Mouse (Mus musculus) frontal cortex, postnatal 10 days (tissue): ENCODE results near the gene Tmem102.

Source experiments
- DNase-seq, 2 experiments: peaks; one replicate each; pipeline ENCODE4 v3.0.0; 2022; ENCODE audit warnings: low spot score in 2 of 2, mixed read lengths in 1 of 2

Tmem102 gene

GRCm38 (mm10) chr11:69822080-69822479 is 16.7 kb upstream of the Tmem102 start, which contains the start of gene Spem1:
Gene Spem1, minus strand, starts transcription at chr11:69822180.
- no peak for DNase-seq

- DNase-seq = no peak
These were observed 13.4 kb upstream of the Tmem102 start for GRCm38 (mm10) chr11:69818871-69819270.

DNA sequence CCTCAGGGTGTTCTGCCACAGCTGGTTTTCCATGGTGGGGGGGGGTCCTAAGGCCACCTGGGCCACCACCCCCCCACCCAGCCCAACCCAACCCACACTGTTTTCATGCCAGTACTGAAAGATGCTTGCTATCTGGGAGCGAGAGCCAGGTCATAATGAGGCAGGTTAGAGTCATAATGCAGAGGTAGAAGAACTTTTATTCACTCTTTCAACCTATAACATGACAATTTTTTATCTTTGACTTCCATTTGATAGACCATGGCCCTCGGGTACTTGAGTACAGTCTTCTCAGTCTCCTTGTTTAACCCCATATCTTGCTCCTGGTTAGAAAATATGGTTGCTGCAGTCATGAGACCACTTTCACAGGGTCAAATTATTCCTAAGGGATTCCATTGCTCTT is 12.9 kb upstream of the Tmem102 start, which contains the start of gene Spem2:
Gene Spem2, minus strand, starts transcription at position 101 of the 400 bp plus-strand sequence.
- no peak for DNase-seq

GRCm38 (mm10) chr11:69816520-69816919 is 11.1 kb upstream of the Tmem102 start:
- DNase-seq = no peak

GRCm38 (mm10) chr11:69815155-69815554 is 9.7 kb upstream of the Tmem102 start, which contains the start of gene Gm39566:
Gene Gm39566, minus strand, starts transcription at chr11:69815298.
- no peak for DNase-seq

GRCm38 (mm10) chr11:69810280-69810679 is 4.9 kb upstream of the Tmem102 start:
- no peak for DNase-seq

DNA sequence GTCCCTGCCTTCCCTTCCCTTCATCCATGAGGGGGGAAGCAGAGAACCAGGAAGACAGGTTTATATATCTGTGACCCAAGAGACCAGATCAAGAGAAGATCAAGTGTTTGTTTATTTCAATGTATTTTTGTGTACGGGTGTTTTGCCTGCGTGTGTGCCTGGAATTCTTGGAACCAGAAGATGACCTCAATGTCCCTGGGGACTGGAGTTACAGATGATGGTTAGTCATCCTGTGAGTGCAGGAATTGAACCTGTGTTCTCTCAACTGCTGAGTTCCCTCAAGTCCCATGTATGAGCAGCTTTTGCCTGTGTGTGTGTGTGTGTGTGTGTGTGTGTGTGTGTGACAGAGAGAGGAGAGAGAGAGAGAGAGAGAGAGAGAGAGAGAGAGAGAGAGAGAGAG is 2.2 kb upstream of the Tmem102 start:
- DNase-seq = no peak

GRCm38 (mm10) chr11:69806378-69806777 is 954 bp upstream of the Tmem102 start:
- no peak for DNase-seq

GRCm38 (mm10) chr11:69804652-69804940 is 828 bp downstream of the Tmem102 start:
- no peak for DNase-seq

DNA sequence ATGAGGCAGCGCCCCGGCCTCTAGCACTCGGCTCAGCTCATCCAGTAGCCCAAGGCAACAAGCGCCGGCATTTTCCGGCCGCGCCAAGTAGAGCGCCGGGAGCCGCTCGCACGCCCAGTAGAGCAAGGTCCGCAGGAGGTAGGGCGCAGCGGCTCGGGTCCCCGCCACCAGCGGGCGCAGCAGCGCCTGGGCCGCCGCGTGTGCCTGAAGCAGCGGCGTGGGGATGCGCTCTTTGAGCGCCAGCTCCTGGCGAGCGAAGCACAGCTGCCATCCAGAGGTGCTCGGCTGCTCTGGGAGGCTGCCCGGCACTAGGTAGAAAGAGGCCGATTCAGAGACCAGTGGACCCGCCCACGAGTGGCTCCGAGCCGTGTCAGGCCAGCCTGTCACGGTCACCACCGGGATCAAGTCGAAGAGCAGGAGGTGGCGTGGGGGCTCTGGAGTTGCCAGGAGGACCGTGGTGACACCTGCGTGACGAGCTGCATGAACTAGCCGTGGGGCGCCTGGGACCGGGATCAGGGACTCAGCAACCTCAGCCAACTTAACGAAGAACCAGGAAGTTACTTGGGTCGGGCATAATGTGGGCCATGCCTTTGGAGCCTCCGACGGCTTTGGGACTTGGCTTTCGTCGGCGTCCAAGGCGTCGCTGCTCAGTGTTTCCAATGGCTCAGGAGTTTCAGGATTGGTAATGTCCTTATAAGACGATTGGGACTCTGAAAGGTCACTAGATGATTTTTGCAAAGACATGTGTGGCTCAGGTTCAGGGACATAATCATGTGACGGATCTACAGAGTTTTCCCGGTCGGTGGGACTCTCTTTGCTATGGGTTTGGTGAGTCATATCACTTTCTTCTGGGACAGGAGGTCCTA is 1.4 kb downstream of the Tmem102 start:
- DNase-seq = peak in 1 of 2 experiments; percentile 69

DNA sequence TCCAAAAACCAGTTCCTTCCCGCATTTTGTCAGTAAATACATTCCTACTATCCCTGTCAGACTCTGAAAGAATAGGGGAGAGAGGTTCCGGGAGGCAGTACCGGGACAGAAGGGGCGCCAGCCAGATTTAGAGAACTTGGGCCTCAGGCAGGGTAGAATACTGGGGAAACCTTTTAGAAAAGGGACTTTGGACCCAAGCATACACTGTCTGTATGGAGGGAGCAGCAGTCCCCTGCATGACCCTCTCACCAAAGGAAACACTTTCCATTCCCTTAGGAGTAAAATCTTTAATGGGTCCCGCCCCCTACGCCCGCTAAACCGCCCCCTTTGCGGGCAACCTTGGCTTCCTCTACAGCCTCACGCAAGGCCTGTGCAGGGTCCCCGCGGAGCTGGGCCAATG is 2.1 kb downstream of the Tmem102 start:
- DNase-seq = no peak

DNA sequence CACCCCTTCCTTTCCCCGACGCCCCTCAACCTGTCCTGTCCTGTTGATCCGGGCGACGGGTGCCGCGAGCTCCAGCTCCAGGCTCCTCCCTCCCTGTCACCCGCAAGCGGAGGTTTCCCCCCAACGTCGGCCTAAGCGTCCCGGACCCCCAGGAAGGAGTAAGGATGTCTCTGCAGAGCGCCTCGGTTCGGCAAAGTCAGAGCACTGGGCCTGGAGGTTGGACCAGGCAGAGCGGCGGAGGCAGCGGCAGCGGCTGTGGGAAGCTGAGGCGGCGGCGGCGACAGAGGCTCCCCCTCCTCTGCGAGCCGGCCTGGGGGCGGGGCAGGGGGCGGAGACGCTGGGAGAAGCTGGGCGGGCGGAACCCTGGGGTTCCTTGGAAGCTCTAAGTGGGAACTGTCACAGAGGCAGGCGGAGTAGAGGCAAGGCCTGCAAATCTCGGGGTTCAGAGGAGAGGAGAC is 2.7 kb downstream of the Tmem102 start:
- DNase-seq = peak; percentile 68 to 85

- no peak for DNase-seq
These were observed 3.9 kb downstream of the Tmem102 start, which contains the start of gene Fgf11 for GRCm38 (mm10) chr11:69801379-69801977. Gene Fgf11, minus strand, starts transcription at chr11:69801857.

GRCm38 (mm10) chr11:69800392-69801197 is 4.8 kb downstream of the Tmem102 start:
- peak; percentile 72 to 78 for DNase-seq

DNA sequence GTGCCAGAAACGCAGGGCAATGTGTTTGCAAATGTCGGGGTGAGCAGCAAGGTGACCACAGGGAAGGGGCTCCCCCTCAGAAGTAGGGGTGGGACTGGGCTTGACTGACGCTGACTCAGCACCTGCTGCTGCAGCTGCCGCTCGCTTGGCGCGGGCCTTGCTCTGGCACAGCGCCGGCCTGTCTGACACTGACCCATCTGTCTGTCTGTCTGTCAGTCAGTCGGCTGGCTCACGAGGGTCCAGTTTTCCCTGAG is 5.4 kb downstream of the Tmem102 start:
- peak; percentile 45 to 66 for DNase-seq

DNA sequence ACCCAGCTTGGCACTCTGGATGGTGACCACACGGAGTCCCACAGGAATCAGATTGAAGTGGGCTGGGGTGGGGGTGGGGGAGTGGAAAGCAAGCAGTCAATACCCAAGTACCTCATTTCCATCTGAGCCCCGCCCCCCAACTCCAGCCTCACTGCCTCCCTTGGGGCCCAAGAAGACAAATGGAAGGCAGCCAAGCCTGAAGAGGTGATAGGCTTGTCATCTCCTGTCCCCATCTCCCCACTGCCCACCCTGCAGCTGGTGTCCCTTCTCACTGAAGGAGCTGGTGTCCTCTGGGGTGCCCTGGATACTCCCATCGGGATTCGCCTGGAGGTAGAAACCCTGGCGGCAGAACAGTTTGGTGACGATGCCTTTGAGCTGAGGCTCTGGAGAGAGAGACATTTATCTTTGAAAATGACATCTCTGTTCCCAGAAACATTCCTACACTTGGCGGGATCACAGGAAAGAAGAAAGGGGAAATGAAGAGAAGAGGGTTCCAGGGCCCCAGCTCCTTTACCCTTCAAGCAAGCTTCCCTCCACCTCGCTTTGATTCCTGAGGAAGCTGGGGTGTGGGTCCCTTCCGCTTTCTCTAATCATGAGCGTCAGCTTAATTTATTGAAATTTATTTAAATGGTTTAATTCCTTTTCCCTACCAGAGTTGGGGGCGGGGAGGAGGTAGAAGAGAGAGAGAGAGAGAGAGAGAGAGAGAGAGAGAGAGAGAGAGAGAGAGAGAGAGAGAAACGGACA is 5.9 kb downstream of the Tmem102 start:
- no peak for DNase-seq

DNA sequence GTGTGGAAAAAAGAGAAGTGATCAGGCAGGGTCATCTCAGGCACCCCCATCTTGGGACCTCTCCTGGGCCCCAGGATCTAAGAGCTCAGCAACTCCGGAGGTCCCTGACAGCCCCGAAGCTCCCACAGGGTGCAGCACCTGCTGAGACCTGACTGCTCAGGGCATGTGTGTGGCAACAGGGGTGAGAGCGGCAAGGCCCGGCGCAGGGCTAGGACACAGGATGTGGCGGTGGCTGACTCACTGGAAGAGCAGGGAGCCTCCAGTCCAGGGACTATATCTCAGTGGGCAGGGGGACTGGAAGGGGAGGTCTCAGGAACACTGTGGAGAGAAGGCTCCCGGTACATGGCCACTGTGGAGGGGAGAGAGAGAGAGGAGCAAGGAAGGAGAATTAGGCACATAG is 7.5 kb downstream of the Tmem102 start:
- DNase-seq = no peak

DNA sequence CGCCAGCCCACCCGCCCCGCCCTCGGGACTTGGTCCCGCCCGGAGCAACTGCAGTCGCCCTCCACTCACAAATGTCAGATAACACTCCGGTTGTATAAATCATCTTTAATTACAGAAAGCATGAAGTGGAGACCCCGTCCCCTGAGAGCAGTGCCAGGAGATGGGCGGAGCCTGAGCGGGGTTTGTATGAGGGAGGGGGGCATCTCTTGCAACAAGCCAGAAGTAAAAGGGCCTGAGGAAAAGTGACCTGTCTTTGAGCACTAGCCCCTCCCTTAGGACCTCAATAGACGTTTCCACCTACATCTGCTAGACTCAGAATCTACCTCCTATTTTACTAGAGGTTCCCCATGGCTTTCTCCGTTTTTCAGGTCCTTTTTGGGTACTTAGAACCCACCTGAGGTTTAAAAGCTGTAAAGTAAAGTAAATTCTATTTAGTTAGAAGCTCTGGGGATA is 9.4 kb downstream of the Tmem102 start:
- DNase-seq = no peak

DNA sequence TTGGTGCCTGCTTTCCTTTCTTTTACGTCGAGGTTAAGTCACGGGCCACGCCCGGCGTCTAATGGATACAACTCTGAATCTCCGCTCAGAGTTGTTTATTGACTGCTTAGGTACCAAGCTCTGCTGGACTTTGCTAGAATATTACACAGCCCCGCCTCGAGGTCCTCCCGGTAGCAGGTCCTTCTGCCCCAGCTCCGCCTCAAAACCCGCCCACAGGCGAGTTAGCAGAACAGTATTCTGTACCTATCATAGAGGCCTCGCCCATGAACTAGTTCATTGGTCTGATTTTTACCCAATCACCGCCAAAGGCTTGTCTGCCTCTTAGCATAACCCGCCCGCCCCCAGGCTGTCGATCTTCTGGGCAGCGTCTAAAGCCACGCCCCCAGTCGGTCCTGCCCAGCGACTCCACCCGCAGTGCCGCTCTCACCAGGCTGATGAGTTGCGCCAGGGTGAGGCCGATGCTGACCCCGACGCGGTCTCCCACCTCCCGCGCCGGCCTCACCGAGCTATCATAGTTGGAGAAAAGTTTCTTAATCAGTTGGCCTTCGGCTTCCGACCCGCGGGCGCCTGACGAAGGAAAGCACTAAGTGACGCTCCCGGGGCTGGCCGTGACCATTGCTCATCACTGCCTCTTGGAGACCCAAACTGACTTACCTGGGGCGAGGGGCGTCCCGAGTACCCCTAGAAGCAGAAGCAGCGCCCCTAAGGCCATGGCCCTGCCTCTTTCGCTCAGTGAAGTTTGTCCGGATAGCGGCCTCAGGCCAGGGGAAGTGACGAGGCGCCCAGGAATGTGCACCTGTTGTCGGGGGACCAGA is 10.0 kb downstream of the Tmem102 start, which contains the start of gene Chrnb1:
Gene Chrnb1, minus strand, starts transcription at position 776 of the 815 bp plus-strand sequence.
- peak; percentile 87 to 90 for DNase-seq

GRCm38 (mm10) chr11:69793429-69793828 is 12.0 kb downstream of the Tmem102 start:
- DNase-seq = no peak

DNA sequence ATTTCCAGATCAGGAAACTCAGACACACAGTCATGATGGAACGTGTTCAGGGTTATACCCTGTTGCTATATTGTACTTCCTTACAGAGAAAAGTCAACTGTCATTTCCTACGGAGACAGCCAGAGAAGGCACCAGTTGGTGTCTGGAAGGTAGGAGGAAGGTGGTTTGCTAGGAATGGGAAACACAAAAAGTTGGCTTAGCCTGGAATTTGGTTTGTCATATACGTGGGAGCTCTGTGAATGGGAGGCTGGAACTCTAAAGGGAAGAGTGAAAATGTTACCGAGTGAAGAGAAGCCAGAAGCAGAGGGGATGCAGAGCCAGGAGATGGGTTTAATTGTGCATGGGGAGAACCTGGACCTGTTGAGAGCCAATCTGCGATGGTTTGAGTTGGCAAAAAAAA is 14.0 kb downstream of the Tmem102 start:
- DNase-seq = no peak
